Mouse (Mus musculus) forebrain, embryonic 14.5 days (tissue): ENCODE data around the gene Trub2. TPM values are rescaled to one million over a fixed set of nuclear protein-coding genes. Genes with fewer than 3 reads are reported as not detected.

Experiments
- ATAC-seq: fragments of 200-750 bp; cut with Nextera tagmentation; 2 replicates; pipeline ENCODE4 v1.8.0; 2017; ENCODE audit warnings: mild to moderate bottlenecking, moderate library complexity
- DNase-seq: peaks from one replicate; pipeline ENCODE4 v3.0.0-alpha.2; 2015; ENCODE audit warnings: low spot score
- H3K27ac ChIP-seq: fragments of 300-500 bp; sonication (generic); 2 replicates; pipeline ENCODE4 v1.5.1; 2014; ENCODE audit warnings: low read depth, mild to moderate bottlenecking, control low read depth, low read length, moderate library complexity
- H3K27me3 ChIP-seq: fragments of 300-500 bp; sonication (generic); replicated peaks from 2 replicates; pipeline ENCODE4 v1.6.1; 2014; ENCODE audit warnings: low read length, control low read depth, mixed read lengths; ENCODE audit not compliant: control insufficient read depth, insufficient read depth
- H3K36me3 ChIP-seq: fragments of 300-500 bp; sonication (generic); 2 replicates; pipeline ENCODE4 v1.6.1; 2014; ENCODE audit warnings: low read length, control low read depth; ENCODE audit not compliant: control insufficient read depth, insufficient read depth
- H3K4me1 ChIP-seq: fragments of 300-500 bp; sonication (generic); 2 replicates; pipeline ENCODE4 v1.6.1; 2014; ENCODE audit warnings: antibody characterized with exemption, low read length, control low read depth; ENCODE audit not compliant: control insufficient read depth, insufficient read depth
- H3K4me2 ChIP-seq: fragments of 300-500 bp; sonication (generic); 2 replicates; pipeline ENCODE4 v1.6.1; 2014; ENCODE audit warnings: mild to moderate bottlenecking, control low read depth, low read length
- H3K4me3 ChIP-seq: fragments of 300-500 bp; sonication (generic); 2 replicates; pipeline ENCODE4 v1.5.1; 2014; ENCODE audit warnings: low read depth, low read length, control low read depth
- H3K9ac ChIP-seq: fragments of 300-500 bp; sonication (generic); 2 replicates; pipeline ENCODE4 v1.6.1; 2014; ENCODE audit warnings: mild to moderate bottlenecking, low read length, control low read depth, moderate library complexity
- H3K9me3 ChIP-seq: fragments of 300-500 bp; sonication (generic); replicated peaks from 2 replicates; pipeline ENCODE4 v1.6.1; 2016; ENCODE audit warnings: low read length, control low read depth, mixed read lengths; ENCODE audit not compliant: control insufficient read depth
- WGBS: fragments of 180-500 bp; shearing (Covaris S2); extraction: QIAGEN DNeasy Blood & Tissue Kit; methylation state at CpG from one replicate; pipeline ENCODE4 v1.1.7; 2014; 5-methylcytosine and 5-hydroxymethylcytosine counted together
- polyA plus RNA-seq: library from polyadenylated mRNA; unstranded; fragments of >200 nt; fragmentation: Nextera tagmentation; extraction: Ambion mirVana; gene quantifications from 2 replicates; pipeline ENCODE4 v1.2.1, GENCODE M21; 2014

Gene Trub2
- 26.8 and 31.1 TPM in 2 replicates for polyA plus RNA-seq

GRCm38 (mm10) chr2:29787937-29788681, at the start of gene Trub2:
Gene Trub2, minus strand, starts transcription at chr2:29788502.
- H3K9ac ChIP-seq: peak within 1 kb of the TSS; percentile 85
- ATAC-seq (peak; percentile 91), DNase-seq (peak; percentile 85)
- peaks cover 65% of the 10 kb centered on the region for H3K36me3 ChIP-seq
- H3K27ac ChIP-seq: peak within 1 kb of the TSS; percentile 49; the same call in 1 of the 2 replicates
- no peaks in the 10 kb centered on the region for H3K9me3 ChIP-seq
- H3K4me1 ChIP-seq: peaks cover 12% of the 10 kb centered on the region
- H3K27me3 ChIP-seq: no peaks in the 10 kb centered on the region
- under 1% methylated on average over 45 of the region's 45 CpGs for WGBS
- peak within 1 kb of the TSS; percentile 86 for H3K4me2 ChIP-seq
- H3K4me3 ChIP-seq: peak within 1 kb of the TSS; percentile 69

DNA sequence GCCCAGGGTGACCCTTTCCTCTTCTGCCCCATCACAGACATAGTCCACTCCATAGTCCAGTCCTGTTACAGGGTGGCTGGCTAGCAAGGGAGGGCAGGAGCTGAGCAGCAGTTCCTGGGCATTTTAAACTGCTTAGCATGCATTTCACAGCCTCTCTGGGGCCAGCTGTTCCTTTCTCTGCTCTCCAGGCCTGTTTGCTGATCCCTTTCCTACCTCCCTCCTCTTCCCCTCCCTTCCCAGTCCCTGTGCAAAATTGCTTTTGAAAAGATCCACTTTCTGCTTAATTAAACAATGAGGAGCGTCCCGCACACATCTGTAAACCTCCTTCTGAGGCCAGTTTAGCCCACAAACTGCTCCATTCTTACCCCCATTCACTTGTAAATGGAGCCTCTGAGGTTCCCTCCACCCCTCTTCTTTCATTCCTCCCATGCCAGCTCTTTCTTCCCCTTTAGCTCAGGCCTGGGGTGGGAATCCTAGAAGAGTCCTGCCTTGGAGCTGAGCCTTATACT, 47.1 kb upstream of the Trub2 start:
- 0 out of 2 replicates have a peak, but pooled peaks have one; percentile 29 for ATAC-seq
- H3K27ac ChIP-seq: no peak overlapping the region
- no peaks in the 10 kb centered on the region for H3K27me3 ChIP-seq
- no peaks in the 10 kb centered on the region for H3K9me3 ChIP-seq
- H3K4me3 ChIP-seq: no peak overlapping the region
- peaks cover 22% of the 10 kb centered on the region for H3K36me3 ChIP-seq
- no peak overlapping the region for H3K9ac ChIP-seq
- peak; percentile 41 for DNase-seq
- peaks cover 3% of the 10 kb centered on the region; the same call in 1 of the 2 replicates for H3K4me1 ChIP-seq
- WGBS: 9% methylated on average over 2 of the region's 2 CpGs
- no peak overlapping the region for H3K4me2 ChIP-seq

GRCm38 (mm10) chr2:29833796-29834195, 45.5 kb upstream of the Trub2 start:
- no peak overlapping the region for H3K27ac ChIP-seq
- ATAC-seq: no peak
- no peak overlapping the region for H3K4me3 ChIP-seq
- no peaks in the 10 kb centered on the region for H3K4me1 ChIP-seq
- no peak for DNase-seq
- peaks cover 19% of the 10 kb centered on the region for H3K36me3 ChIP-seq
- H3K9me3 ChIP-seq: no peaks in the 10 kb centered on the region
- H3K9ac ChIP-seq: no peak overlapping the region
- WGBS: 92% methylated on average over 5 of the region's 5 CpGs
- H3K27me3 ChIP-seq: no peaks in the 10 kb centered on the region
- H3K4me2 ChIP-seq: no peak overlapping the region

DNA sequence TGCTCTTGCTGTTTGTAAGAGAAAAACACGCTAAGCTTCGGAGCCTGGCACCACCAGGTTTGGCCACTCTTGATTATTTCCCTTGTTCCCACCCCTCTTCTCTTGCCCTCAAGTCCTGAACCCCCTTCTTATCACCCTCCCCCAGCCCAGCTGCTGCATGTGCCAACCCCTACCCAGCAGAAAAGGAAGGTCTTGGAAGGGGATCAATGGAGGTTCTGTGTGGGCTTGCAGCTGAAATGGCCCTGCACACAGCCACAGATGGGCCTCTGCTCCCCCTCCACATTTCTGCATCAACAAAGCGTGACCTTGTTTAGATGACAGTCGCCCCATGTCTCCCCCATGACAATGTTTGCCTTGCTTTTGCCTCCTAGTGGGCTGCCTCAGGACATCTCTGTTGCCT, 42.8 kb upstream of the Trub2 start:
- Histone ChIP-seq H3K9me3 (no peaks in the 10 kb centered on the region), H3K4me3 (no peak overlapping the region), H3K9ac (no peak overlapping the region), H3K27me3 (no peaks in the 10 kb centered on the region), H3K4me2 (no peak overlapping the region), H3K36me3 (peaks cover 11% of the 10 kb centered on the region), H3K27ac (no peak overlapping the region), H3K4me1 (peaks cover 8% of the 10 kb centered on the region)
- DNase-seq (no peak), ATAC-seq (no peak)
- WGBS: 87% methylated on average over 4 of the region's 4 CpGs

- H3K9ac ChIP-seq: peak overlapping the region; percentile 72
- 5% methylated on average over 12 of the region's 12 CpGs for WGBS
- peaks cover 8% of the 10 kb centered on the region for H3K4me1 ChIP-seq
- H3K9me3 ChIP-seq: no peaks in the 10 kb centered on the region
- H3K4me2 ChIP-seq: peak overlapping the region; percentile 82
- ATAC-seq: no peak
- H3K4me3 ChIP-seq: peak overlapping the region; percentile 93
- no peaks in the 10 kb centered on the region for H3K27me3 ChIP-seq
- DNase-seq: no peak
- no peak overlapping the region for H3K27ac ChIP-seq
- H3K36me3 ChIP-seq: peaks cover 4% of the 10 kb centered on the region
Measured at GRCm38 (mm10) chr2:29827709-29828024, 39.4 kb upstream of the Trub2 start.

- Histone ChIP-seq H3K27ac (peak overlapping the region; percentile 88), H3K4me3 (peak overlapping the region; percentile 93), H3K27me3 (no peaks in the 10 kb centered on the region), H3K4me1 (peaks cover 8% of the 10 kb centered on the region), H3K36me3 (0 out of 2 replicates have a peak, but pooled peaks cover 2% of the 10 kb centered on the region), H3K9ac (peak overlapping the region; percentile 73), H3K4me2 (peak overlapping the region; percentile 82), H3K9me3 (no peaks in the 10 kb centered on the region)
- WGBS: 0% methylated on average over 48 of the region's 48 CpGs
- ATAC-seq (peak; percentile 98), DNase-seq (peak; percentile 99)
Measured at GRCm38 (mm10) chr2:29826926-29827708, 38.8 kb upstream of the Trub2 start.

- Histone ChIP-seq H3K4me2 (peak overlapping the region; percentile 82), H3K4me3 (peak overlapping the region; percentile 93), H3K9ac (peak overlapping the region; percentile 73), H3K27ac (peak overlapping the region; percentile 88), H3K27me3 (no peaks in the 10 kb centered on the region), H3K36me3 (0 out of 2 replicates have a peak, but pooled peaks cover 1% of the 10 kb centered on the region), H3K4me1 (peaks cover 8% of the 10 kb centered on the region), H3K9me3 (no peaks in the 10 kb centered on the region)
- DNase-seq: no peak
- 0 out of 2 replicates have a peak, but pooled peaks have one; percentile 3 for ATAC-seq
- WGBS: 17% methylated on average over 11 of the region's 11 CpGs
Measured at GRCm38 (mm10) chr2:29826318-29826925, 38.1 kb upstream of the Trub2 start.

DNA sequence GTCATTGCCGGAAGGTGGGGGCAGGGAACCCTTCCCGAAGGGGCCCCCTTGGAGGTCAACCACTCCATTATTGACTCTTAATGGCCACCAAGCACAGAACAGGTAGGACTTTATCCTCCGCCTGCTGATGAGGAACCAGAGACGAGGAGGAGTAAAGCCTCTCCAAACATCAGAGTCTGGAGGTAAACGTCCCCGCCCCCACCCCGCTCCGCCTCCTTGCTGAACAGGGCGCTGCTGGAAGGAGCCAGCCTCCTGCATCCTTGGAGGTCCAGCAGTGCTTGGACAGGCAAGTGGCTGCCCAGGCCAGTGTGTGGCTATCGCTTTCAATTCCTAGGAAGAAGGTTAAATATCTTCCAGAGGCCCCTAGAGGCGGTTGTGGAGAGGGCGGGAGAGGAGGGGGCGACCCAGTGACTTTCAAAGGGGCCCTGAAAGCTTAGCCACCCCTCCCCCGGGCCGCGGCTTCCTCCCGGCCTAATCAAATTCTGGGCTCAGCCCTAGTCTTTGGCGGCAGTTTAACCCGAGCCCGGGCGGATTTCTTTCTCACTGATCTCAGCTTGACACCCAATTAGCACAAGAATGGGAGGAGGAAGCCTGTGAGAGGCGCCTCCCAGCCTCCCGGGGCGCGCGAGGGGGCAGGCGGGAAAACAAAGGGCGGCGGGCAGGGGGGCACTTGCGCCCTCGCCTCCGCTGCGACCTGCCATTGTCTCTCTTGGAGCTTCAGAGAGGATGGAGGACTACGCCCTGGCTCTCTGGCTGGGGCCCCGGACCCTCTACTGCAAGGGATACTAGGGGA, 31.9 kb upstream of the Trub2 start, which contains the start of gene Urm1:
TSS of gene Urm1 (plus strand) at position 51 of the 793 bp plus-strand sequence.
- Histone ChIP-seq H3K9me3 (no peaks in the 10 kb centered on the region), H3K36me3 (peaks cover 15% of the 10 kb centered on the region), H3K27me3 (no peaks in the 10 kb centered on the region), H3K4me3 (peak within 1 kb of the TSS; percentile 33), H3K4me2 (peak within 1 kb of the TSS; percentile 59), H3K27ac (peak within 1 kb of the TSS; percentile 88), H3K9ac (peak within 1 kb of the TSS; percentile 58), H3K4me1 (peaks cover 8% of the 10 kb centered on the region; the same call in 1 of the 2 replicates)
- 0% methylated on average over 34 of the region's 35 CpGs for WGBS
- peak; percentile 93 for DNase-seq
- peak; percentile 76 for ATAC-seq
